Mouse (Mus musculus) kidney, adult 10 weeks (tissue): ENCODE results near the gene Chaf1a. TPM values are rescaled to one million over a fixed set of nuclear protein-coding genes. Genes with fewer than 3 reads are reported as not detected.

Experiments
- polyA plus RNA-seq: library from polyadenylated mRNA; stranded (reverse); fragments of 350-450 nt; fragmentation: Illumina TruSeq; extraction: RNeasy Lipid Tissue Mini Kit (QIAGEN cat#74804); gene quantifications from one replicate; pipeline ENCODE4 v1.2.3, GENCODE M21; 2014; ENCODE audit warnings: low read depth, low replicate concordance

Gene Chaf1a
- polyA plus RNA-seq, result 0.20 TPM

GRCm38 (mm10) chr17:56040030-56040856 is at the start of gene Chaf1a:
Chaf1a (plus strand) TSS chr17:56040439.

GRCm38 (mm10) chr17:56005415-56006061 is 34.7 kb upstream of the Chaf1a start, which contains the start of the genes Stap2 and Mpnd:
Stap2 (minus strand) TSS chr17:56005584.
Mpnd (plus strand) TSS chr17:56005711.

GRCm38 (mm10) chr17:56036176-56036900 is 3.9 kb upstream of the Chaf1a start, which contains the start of gene Sh3gl1:
Sh3gl1 (minus strand) TSS chr17:56036635.

GRCm38 (mm10) chr17:56074827-56075208 is 34.6 kb downstream of the Chaf1a start, which contains the start of gene Ubxn6:
Ubxn6 (minus strand) TSS chr17:56075028.

GRCm38 (mm10) chr17:56078880-56079795 is 38.9 kb downstream of the Chaf1a start, which contains the start of gene Hdgfl2:
Hdgfl2 (plus strand) TSS chr17:56079634.

GRCm38 (mm10) chr17:56109219-56110051 is 69.2 kb downstream of the Chaf1a start, which contains the start of gene Plin4:
Plin4 (minus strand) TSS chr17:56109803.

GRCm38 (mm10) chr17:56117251-56117710 is 77.0 kb downstream of the Chaf1a start, which contains the start of gene Plin5:
Plin5 (minus strand) TSS chr17:56117596.

GRCm38 (mm10) chr17:56121826-56122225 is 81.6 kb downstream of the Chaf1a start, which contains the start of gene Lrg1:
Lrg1 (minus strand) TSS chr17:56122001.

Other genes starting within 250 kb of the Chaf1a start
- gene Zfp119a, start 161.5 kb upstream of the Chaf1a start, polyA plus RNA-seq, result 23.5 TPM
- gene Zfp959, start 148.3 kb upstream of the Chaf1a start, polyA plus RNA-seq, result 38.6 TPM
- 22.8 TPM for gene Zfp119b, start 90.9 kb upstream of the Chaf1a start, polyA plus RNA-seq
- gene Ebi3, start 87.8 kb upstream of the Chaf1a start, polyA plus RNA-seq, result not detected
- 0.57 TPM for gene Yju2, start 81.3 kb upstream of the Chaf1a start, polyA plus RNA-seq
- not detected for gene Shd, start 70.0 kb upstream of the Chaf1a start, polyA plus RNA-seq
- not detected for gene Fsd1, start 53.9 kb upstream of the Chaf1a start, polyA plus RNA-seq
- gene Stap2, start 34.9 kb upstream of the Chaf1a start, polyA plus RNA-seq, result 1.2 TPM
- 0.44 TPM for gene Mpnd, start 34.7 kb upstream of the Chaf1a start, polyA plus RNA-seq
- 0.32 TPM for gene Sh3gl1, start 3.8 kb upstream of the Chaf1a start, polyA plus RNA-seq
- gene Ubxn6, start 34.6 kb downstream of the Chaf1a start, polyA plus RNA-seq, result 14.1 TPM
- gene Hdgfl2, start 39.2 kb downstream of the Chaf1a start, polyA plus RNA-seq, result 1.5 TPM
- 0.20 TPM for gene Plin4, start 69.4 kb downstream of the Chaf1a start, polyA plus RNA-seq
- 0.89 TPM for gene Plin5, start 77.2 kb downstream of the Chaf1a start, polyA plus RNA-seq
- not detected for gene Lrg1, start 81.6 kb downstream of the Chaf1a start, polyA plus RNA-seq
- gene Sema6b, start 99.9 kb downstream of the Chaf1a start, polyA plus RNA-seq, result not detected
- 0.49 TPM for gene Tnfaip8l1, start 122.0 kb downstream of the Chaf1a start, polyA plus RNA-seq
- gene Mydgf, start 143.5 kb downstream of the Chaf1a start, polyA plus RNA-seq, result 9.2 TPM
- gene Dpp9, start 178.5 kb downstream of the Chaf1a start, polyA plus RNA-seq, result 0.24 TPM
- gene Fem1a, start 216.4 kb downstream of the Chaf1a start, polyA plus RNA-seq, result 3.1 TPM
- 0.20 TPM for gene Ticam1, start 236.3 kb downstream of the Chaf1a start, polyA plus RNA-seq